Mouse (Mus musculus) regulatory T cell (primary cell): ENCODE data around the gene Map3k19.

Experiments
- in situ Hi-C: fragments of 300-600 bp; cut with MboI, MseI; formaldehyde crosslinking; loops from one replicate; pipeline ENCODE4 v1.15.1; 2025; ENCODE audit warnings: high pct_unique_total_duplicates

Map3k19 gene

DNA sequence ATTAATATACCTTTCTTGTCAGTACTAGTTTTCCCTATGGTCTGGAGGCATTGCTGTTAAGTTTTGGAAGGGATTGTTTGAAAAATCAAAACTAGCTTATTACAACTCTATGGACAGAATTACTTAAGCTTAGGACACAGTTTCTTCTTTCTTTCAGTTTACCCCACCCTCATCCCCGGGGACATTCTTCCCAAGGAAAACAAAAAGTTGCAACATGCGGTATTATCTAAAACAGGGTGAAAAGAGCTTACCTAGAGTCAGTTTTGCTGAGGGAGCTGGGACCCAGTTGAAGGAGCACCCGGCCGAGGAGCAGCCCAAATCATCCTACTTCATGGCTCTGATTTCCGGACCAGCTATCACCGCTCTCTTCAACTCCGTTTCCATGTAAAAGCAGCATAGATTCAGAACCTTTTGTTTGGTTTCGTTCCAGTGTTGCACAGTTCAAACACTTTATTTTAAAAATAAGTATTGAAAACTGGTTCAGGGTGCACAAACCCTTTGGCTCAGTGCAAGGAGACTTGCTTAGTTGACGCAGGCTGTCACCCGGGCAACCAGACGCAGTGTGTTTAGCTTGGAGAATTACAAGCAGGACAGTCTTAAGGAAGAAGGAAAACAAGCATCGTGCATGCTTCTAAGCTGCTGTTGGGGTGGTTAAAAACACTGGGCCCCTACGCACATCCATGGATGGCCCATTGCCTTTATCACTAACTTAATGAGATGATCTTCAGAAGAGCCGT is at the start of gene Map3k19:
TSS of gene Map3k19 (minus strand) at position 546 of the 737 bp plus-strand sequence.
- in situ Hi-C loops: loop anchor here (5.0 kb wide), 1 partner anchor 53 kb away; no protein-coding TSS in a partner anchor

DNA sequence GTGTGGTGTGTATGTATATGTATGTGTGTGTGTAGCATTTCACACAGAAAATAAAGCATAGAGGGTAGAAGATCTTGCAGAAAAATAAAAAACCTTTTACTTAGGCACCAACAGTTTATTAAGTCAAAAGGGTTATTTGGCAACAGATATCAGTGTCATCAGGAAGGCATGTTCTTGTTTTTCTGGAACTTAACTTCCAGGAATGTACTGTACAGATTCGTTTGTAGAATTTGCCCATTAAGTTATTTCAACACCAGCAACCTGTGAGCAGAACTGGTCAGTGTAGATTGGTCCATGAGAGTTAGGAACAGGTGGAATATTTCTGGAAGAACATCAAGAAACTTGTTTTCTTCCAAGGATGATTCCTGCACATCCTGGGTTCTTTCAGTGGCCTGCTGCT is 44.6 kb upstream of the Map3k19 start:
- in situ Hi-C loops: no loop called here

DNA sequence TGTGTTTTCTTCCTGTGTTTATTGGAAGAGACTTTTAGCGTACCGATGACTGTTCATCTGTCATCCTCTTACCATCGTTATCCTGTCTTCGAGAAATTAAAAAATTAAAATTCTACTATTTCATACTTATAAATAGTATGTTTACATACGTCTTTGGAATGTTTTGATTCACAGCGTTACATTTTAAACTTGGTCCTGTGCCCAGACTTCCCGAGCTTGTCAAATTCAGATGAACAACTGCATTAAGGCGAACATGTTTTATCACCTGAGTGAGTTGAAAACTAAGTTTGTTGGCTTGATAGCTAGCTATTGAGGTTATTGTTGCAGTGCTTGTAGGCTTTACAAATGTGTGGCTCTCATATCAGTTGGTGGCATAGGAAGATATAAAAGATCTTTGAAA is 14.4 kb upstream of the Map3k19 start:
- in situ Hi-C loops: no loop called here

DNA sequence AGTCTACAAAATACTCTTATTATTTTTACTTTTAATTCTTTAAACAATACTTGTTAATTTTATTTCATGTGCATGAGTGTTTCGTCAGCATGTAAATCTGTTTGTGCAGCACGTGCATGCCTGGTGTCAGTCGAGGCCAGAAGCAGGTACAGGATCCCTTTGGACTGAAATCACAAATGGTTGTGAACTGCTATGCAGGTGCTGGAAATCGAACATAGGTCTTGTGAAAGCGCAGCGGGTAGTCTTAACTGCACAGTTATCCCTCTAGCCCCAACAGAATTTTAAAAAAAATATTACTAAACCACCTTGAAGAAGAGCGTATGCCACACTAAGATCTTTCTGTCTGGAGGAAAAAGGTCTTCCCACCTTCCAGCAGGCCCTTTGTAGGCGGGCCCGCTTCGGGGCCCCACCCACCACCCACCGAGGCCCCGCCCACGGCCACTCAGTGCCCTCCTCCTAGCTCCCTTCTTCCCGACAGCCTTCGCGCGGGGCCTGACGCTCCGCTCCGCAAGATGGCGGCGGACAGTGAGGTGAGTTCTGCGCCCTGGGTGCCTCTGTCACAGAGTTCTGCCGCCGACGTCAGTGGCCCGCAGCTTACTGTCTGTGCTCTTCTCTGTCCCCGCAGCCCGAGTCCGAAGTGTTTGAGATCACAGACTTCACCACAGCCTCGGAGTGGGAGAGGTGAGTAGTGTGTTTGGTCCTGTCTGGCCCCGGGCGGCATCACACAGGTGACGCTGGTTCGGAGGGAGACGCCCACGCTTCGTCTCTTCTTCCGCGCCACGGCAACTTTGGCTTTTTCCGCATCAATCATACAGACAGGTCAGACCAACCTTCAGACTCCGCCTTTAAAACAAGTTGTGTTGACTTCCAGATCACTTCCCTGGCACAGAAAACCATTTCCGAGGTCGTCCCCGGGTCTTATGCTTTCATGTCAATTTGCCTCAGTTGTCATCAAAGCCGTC is 13.8 kb upstream of the Map3k19 start, which contains the start of gene Rab3gap1:
TSS of gene Rab3gap1 (plus strand) at position 474 of the 962 bp plus-strand sequence.
- in situ Hi-C loops: no loop called here

DNA sequence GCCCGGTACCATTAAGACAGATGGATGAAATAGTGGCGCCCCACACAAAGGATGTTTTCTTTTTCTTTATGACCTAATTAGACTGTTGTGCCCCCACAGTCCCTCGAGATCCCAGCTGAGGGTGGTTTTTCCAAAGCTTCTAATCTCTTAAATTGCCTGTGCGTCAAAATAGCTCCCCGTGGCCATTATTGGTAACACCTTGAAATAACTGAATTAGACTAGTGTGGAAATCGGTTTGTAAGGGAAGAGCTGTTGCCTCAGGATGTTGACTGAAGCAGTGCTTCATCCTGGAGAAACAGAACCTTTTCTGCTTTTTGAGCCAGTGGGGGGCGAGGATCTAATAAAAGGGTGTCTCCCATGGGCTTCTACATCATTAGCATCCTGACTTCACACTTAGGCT is 9.0 kb upstream of the Map3k19 start:
- in situ Hi-C loops: no loop called here

DNA sequence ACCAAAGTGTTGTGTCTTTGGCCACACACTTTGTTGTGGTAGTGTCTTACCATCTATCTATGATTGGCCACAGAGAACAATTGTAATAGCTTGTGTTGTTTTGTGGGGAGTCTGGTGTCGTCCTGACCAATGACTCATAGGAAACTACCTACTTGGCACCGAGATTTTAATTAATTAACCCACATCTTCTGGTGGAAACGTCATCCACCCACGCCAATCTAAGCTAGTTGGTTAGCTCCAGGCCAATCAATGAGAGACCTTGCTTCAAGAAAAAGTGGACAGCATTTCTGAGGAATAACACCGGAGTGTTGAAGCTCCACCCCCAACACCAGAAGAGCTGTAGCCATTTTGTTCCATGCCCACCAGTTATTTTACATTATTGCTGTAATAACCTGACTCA is 7.1 kb upstream of the Map3k19 start:
- in situ Hi-C loops: no loop called here

DNA sequence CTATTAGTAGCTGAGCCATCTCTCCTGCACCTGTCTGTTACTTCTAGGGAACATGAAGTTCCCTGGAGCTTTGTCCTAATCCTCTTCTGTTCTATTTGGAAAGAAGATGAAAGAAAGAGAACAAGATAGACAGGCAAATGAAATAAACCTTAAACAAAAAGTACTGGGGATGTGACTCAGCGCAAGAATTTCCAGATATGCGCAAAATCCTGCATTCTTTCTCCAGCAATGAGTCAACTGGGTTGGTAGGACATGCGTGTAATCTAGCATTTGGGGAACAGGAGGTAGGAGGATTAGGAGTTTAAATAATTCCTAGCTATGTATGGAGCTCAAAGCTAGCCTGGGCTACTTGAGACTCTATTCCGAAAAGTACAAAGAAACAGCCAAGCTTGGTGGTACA is 5.7 kb upstream of the Map3k19 start:
- in situ Hi-C loops: no loop called here

DNA sequence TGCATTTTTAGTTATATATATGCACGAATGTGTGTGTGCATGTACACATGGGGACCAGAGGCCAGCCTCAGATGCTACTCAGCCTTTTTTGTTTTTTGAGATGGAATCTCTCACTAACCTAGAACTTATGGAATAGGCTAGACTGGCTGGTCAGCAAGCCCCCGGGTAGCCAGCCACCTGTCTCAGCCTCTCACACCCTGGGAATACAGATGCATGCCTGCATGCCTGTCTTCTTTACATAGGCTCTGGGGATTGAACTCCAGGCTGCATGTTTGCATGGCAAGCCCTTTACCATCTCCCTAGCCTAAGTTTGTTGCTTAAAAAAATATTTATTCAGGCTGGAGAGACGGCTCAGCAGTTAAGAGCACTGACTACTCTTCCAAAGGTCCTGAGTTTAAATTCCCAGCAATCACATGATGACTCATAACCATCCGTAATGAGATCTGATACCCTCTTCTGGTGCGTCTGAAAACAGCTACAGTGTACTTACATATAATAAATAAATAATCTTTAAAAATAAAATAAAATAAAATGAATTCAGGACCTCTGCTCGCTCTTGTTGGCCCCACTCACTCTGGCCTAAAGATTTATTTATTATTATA is 5.1 kb upstream of the Map3k19 start:
- in situ Hi-C loops: no loop called here

DNA sequence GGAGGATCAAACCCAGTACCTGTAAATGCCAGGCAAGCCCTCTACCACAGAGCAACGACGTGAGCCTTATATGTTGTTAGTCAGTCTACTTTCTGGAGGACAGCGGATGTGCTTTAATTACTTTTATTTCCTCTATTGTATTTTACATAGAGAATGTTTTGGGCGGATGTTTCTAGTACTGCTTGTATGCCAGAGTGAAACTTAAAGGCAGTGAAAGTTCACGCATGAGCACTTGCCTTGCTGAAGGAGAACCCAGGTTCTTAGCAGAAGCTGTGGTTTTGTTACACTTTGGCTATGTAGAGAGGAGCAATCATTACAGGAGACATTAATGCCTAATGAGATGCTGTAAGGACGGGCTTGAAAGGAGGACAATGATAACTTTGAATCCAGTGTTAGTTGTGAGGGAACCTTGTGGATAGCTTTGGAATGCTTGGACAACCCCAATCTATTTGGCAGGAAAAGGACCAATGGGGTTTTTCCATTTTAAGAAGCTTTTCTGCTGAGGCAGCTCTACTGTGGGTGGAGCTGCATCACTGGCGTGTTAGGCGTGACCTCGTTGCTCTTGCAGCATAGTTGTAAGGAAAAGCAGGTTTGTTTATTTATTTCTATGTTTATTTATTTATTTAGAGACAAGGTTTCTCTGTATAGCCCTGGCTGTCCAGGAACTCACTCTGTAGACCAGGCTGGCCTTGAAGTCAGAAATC is 4.3 kb upstream of the Map3k19 start:
- in situ Hi-C loops: no loop called here

DNA sequence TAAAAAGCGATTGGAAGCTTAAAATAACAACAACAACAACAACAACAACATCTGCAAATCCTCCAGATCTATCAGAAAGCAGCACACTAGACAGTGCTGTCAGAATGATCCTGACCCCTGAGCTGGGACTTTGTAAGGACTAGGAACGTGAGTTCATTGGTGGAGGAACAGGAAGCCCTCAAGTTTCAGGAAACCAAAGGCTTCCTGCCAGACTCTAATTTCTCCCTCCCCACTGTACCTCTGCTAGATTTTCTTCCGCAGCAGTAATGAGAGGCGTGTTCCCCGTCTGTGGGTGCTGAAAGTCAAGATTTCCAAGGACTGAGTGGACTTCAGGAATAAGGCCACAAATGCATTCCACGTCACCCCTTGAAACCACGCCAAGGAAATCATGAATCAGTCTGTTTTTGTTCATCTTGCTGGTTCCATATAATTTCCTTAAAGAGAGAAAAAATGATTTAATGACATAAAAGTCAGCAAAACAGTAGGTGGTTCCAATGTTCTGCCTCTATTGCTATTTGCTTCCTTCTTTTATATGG is 4.7 kb downstream of the Map3k19 start:
- in situ Hi-C loops: loop anchor here (5.0 kb wide), 1 partner anchor 57 kb away; no protein-coding TSS in a partner anchor

DNA sequence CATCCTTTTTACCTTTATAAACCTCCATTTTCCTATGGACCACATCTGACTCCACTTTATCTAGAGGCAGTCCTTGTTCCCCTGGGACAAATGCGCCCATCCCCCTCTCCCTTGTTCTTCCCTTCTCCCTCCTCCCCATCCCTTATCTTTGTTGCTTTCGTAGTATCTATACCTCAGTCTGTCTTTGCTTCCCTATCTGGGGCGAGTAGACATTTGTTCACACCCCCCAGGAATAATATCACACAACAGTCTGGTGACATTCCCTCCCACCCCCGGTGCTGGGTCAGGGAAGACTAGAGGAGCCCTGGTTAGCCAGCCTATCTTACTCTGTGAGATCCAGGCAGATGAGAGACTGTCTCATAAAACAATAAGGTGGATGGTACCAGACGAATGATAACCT is 9.4 kb downstream of the Map3k19 start:
- in situ Hi-C loops: no loop called here

DNA sequence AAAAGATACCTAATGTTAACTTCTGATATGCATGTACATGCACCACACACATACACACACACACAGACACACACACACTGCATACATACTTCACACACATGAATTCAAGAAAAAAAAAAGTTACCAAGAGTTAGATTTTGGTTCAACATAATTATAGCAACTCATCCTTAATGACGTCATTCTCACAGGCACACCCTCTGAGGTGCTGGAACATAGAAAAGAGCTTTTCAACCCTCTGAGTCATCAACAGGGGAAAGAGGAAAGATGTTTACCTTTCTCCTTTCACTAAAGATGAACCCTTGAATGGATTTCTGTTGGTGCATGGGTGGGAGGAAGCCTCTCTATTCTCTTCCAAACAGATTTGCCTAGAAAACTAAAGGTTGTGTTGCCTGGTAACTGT is 16.2 kb downstream of the Map3k19 start:
- in situ Hi-C loops: no loop called here

DNA sequence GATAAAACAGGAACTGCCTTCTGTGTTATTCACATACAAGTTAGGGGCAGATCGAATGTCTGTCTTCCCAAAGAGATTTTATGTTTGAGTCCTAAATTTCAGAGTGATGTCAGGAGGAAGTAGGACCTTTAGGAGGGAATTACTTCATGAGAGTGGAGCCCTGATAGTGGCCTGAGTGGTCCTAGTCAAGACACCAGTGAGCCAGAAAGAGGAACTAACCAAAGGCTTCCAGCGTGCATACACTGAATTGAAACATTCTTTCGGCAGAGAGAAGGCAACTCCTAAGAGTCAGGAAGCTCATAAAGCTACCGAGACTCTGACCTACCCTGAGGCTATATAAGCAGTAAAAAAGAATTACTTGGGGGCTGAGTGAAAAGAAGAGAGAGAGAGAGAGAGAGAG is 18.2 kb downstream of the Map3k19 start:
- in situ Hi-C loops: no loop called here

DNA sequence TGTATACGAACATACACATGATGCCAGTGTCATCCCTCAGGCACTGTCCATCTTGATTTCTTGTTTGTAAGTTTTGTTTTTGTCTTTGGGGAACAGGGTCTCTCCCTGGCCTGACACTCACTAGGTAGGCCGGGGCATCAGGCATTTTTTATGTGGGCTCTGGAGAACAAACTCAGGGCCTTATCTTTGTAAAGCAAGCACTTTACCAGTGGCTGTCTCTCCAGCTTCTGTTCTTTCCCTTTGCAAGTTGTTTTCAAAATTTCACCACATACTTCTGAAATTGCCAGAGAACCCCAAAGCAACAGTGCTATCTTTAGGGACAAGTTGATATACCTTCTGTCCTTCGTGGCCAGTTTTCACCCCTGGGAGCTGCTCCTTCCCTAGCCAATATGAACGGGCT is 20.6 kb downstream of the Map3k19 start:
- in situ Hi-C loops: no loop called here

DNA sequence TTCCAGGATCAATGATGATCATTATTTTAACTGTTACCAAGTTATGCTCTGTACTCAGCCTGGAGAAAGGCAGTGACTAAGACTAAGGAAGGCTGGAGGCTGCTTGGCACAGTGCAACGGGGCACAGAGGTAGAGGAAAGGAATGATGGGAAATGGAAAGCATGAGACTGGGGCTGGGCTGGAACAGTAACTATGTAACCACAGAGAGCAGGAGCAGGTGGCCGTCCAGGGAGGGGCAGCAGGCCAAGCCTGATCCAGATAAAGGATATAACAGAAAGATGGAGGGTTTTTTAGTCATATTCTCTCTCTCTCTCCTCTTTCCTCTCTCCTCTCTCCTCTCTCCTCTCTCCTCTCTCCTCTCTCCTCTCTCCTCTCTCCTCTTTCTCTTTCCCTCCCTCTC is 21.1 kb downstream of the Map3k19 start:
- in situ Hi-C loops: no loop called here

DNA sequence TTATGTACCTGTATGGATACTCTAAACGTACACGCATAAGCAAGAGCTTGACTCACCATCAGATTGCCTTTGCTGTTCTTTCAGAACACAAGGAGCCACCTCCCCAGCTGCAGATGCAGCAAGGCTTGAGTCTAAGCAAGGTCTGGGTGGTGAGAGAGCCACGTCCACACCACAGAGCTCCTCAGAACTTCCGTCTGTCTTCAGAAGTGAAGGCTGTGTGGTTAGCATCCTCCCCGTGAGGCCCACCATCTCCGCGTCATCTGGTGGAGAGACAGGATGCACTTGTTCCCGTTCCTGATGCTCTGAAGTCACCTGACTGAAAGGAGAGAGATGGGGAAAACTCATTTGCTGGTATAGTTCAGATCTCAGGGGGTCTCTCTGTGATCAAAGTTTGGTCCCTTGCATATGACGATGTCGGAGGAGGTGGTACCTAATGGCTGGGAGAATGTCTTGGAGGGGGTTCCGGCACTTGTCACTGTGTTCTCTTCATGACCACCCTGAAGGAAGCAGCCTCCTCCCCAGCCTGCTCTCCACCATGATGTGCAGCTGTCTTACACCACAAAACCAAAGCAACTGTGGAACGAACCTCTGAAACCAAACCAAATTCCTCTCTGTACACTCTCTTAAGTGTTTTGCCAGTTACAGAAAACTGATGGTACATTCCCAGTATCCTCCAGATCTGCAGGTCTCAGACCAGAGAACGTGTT is 24.5 kb downstream of the Map3k19 start:
- in situ Hi-C loops: no loop called here

DNA sequence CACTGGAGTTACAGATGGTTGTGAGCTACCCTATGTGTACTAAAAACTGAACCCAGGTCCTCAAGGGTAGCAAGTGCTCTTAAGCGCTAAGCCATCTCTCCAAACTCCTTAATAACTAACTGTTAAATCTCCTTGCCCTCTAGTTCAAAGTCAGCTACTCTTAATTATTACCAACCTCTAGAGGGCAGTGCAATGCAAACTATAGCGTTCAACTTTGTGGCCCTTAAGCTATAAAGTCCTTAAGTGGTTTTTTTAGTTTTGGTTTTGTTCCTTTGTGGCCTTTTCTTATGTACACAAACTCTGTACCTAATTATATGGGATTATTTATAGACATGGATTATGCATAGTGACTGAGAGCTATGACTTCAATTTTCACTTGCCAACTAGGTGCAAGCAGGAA is 27.5 kb downstream of the Map3k19 start:
- in situ Hi-C loops: no loop called here

DNA sequence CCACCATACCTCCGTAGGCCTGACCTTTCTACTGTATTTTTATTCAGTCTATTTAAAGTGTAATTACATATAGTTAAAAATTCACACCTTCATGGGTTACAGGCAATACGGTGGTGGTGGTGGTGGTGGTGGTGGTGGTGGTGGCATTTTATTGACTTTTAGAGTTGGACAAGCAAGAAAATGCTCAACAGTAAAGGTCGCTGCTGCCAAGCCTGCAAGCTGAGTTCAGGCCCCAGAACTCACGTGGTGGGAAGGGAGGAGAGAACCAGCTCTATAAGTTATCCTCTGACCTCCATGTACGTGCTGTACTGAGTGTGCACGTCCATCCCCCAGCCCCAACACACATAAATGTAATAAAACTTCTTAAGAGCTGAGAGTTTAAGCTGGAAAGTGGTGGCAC is 38.5 kb downstream of the Map3k19 start:
- in situ Hi-C loops: no loop called here

DNA sequence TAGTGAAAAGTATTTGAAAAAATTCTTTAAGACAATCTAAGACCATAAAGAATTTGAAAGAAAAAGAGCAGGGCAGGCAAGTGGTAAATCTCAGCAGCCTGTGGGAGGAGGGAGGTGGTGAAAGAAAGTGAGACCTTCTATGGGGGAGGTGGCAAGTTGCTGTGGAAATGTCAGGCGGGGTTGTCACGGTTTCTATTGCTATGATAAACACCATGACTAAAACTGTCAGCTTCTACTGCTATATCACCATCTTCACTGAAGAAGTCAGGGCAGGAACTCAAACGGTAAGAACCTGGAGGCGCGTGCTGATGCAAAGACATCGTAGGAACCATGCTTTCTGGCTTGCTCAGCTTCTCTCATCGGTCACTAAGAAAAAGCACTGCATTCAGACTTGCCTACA is 41.9 kb downstream of the Map3k19 start:
- in situ Hi-C loops: no loop called here

DNA sequence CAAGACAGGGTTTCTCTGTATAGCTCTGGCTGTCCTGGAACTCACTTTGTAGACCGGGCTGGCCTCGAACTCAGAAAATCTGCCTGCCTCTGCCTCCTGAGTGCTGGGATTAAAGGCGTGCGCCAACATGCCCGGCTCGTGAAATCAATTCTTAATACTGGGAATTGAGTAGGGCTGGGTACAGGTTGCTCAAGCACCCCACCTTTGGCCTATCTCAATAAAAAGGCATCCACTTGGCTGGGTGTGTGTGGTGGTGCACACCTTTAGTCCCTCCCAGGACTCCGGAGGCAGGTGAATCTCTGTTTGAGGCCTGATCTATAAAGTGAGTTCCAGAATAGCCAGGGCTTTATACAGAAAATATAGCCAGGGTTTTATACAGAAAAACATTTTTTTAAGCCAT is 46.2 kb downstream of the Map3k19 start:
- in situ Hi-C loops: no loop called here

DNA sequence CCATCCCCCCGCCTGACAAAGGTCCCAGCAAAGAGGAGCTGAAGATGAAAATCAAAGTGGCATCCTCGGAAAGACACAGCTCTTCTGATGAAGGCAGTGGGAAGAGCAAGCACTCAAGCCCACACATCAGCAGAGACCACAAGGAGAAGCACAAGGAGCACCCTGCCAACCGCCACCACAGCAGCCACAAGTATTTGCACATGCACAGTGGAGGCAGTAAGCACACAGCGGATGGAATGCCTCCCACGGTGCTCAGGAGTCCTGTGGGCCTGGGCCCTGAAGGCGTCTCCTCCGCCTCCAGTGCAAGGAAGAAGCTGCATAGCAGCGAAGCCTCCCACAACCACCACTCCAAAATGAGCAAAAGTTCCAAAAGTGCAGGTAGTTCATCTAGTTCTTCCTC is 51.9 kb downstream of the Map3k19 start:
- in situ Hi-C loops: no loop called here
